Comparison of ENCODE assay signal across 8 mouse cellular contexts in the genomic region with DNA sequence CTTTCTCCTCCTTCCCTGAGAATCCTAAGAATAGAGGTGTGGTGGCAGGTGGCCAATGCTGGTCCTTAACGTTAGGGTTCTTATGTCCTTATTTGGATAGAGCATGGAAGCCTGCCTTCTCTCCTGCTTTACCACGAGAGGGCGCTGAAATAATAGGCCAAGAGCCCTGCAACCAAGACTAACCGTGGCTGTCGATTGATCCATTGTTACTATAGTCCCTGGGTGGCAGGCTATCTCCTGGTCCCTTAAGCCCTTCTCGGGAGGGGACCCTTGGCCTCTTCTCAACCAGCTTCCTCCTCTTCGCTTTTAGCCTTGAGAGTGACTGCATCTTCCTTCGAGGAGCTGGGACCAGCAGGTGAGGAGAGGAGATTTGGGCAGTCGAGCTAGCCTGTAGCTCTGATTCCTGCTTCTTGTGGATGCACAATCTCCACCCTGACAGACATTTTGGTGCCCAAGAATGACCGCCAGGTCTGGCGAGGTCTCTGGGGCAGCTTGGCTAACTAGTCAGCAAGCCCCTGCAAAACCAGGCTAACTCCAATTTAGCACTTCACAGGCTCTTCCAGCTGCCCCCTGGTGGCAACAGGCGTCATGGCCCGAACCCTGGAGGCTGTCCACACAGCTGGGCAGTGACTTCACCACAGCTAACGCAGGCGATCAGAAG. TPM values are rescaled to one million over a fixed set of nuclear protein-coding genes. Genes with fewer than 3 reads are reported as not detected.
DNase-seq lines count a peak whose midpoint lies in the region; ATAC-seq lines count a peak whose summit lies in the region.

No protein-coding gene starts in this region.

- intact Hi-C loops in gastrocnemius, postnatal 14 days (cut with DNase I; ENCODE audit: low total_unique reads) = no loop called here

- DNase-seq in adrenal gland, adult 18-20 months (ENCODE audit: low spot score in 2 of 2) = peak; percentile 75 to 81
- DNase-seq in embryo, embryonic 10.5 days (ENCODE audit: low spot score) = peak; percentile 91
- peak; percentile 81 for DNase-seq in gastrocnemius, postnatal 14 days
- peak; percentile 30 to 82 for DNase-seq in left cerebral cortex, adult 9 months (ENCODE audit: low spot score in 2 of 2)
- peak; percentile 89 to 90 for DNase-seq in right cerebral cortex, postnatal 10 days (ENCODE audit: low spot score in 2 of 2)
- peak; percentile 68 to 80 for DNase-seq in urinary bladder, postnatal 36 days (ENCODE audit: low spot score in 2 of 2)

- ATAC-seq in inflammation-experienced regulatory T-cells, adult 6 months = peak; percentile 77
- ATAC-seq in megakaryocyte progenitor cell, adult 5-6 weeks (replicated peaks; ENCODE audit: poor library complexity) = peak; percentile 81

RNA-seq across cellular contexts. Expression of gene Cpne2, which starts 40.6 kb away (rescaled TPM):
- total RNA-seq in adrenal gland, adult 18-20 months (2021) = 10 to 100 TPM; 14.7 to 18.5 TPM
- 10 to 100 TPM; 13.4 to 20.7 TPM for total RNA-seq in gastrocnemius, postnatal 14 days (2021)
- 1 to 10 TPM in 1 of 3 experiments, under 1 TPM in 2; 0.37 to 2.4 (median 0.98) TPM for polyA plus RNA-seq in inflammation-experienced regulatory T-cells, adult 6 months (2017; shearing (Covaris generic))
- 98.4 and 104 TPM in 2 replicates for total RNA-seq in megakaryocyte progenitor cell, adult 5-6 weeks (2015)
- total RNA-seq in megakaryocyte progenitor cell, adult 5-6 weeks (2017) = 54.1 and 64.9 TPM in 2 replicates

RNA-seq across cellular contexts. Expression of gene Nlrc5, which starts 58.0 kb away (rescaled TPM):
- 10 to 100 TPM in 1 of 2 experiments, 1 to 10 TPM in 1; 7.1 to 23.7 TPM for total RNA-seq in adrenal gland, adult 18-20 months (2021)
- total RNA-seq in gastrocnemius, postnatal 14 days (2021) = under 1 TPM; 0.13 to 0.41 TPM
- polyA plus RNA-seq in inflammation-experienced regulatory T-cells, adult 6 months (2017; shearing (Covaris generic)) = 100 to 1,000 TPM; 122 to 208 (median 189) TPM
- total RNA-seq in megakaryocyte progenitor cell, adult 5-6 weeks (2015) = 22.5 and 24.1 TPM in 2 replicates
- total RNA-seq in megakaryocyte progenitor cell, adult 5-6 weeks (2017) = 17.7 and 27.9 TPM in 2 replicates

Comparison
In these comparisons a context has a peak if more than half of its experiments do, and no peak if none do; other contexts are left out.
1. Peak in every context shown above with its lines: DNase-seq and ATAC-seq.
2. RNA of gene Nlrc5, which starts 58.0 kb away (total RNA-seq): 7.1 to 23.7 TPM in adrenal gland, adult 18-20 months and 17.7 to 27.9 TPM in megakaryocyte progenitor cell, adult 5-6 weeks; 0.13 to 0.41 TPM in gastrocnemius, postnatal 14 days; every median in the first group is over 4 times any median in the second.